Mouse (Mus musculus) neutrophil, adult 5-6 weeks (primary cell): ENCODE data around the gene Abcg2. TPM values are rescaled to one million over a fixed set of nuclear protein-coding genes. Genes with fewer than 3 reads are reported as not detected.

ENCODE experiments used
- ATAC-seq: fragments of 151-379, 151-347 bp; 2 replicates; pipeline ENCODE4 v1.8.0; 2017; ENCODE audit warnings: mild to moderate bottlenecking, moderate TSS enrichment; ENCODE audit not compliant: insufficient number of reproducible peaks, poor library complexity, low FRiP score, severe bottlenecking; ENCODE audit errors: extremely low read depth
- total RNA-seq: library from RNA; stranded (forward); fragments of 200-1000 nt; gene quantifications from 2 replicates; pipeline ENCODE4 v1.2.3, GENCODE M21; 2017

Abcg2 gene
- total RNA-seq, 1 experiment from 2014 or later, result 3.1 TPM

GRCm38 (mm10) chr6:58733851-58734250 is 149.5 kb downstream of the Abcg2 start:
- ATAC-seq, result no peak

GRCm38 (mm10) chr6:58735090-58735489 is 150.8 kb downstream of the Abcg2 start:
- no peak for ATAC-seq

Other genes starting within 250 kb of the Abcg2 start
- not detected in 2 replicates for gene Vmn1r30, start 141.1 kb upstream of the Abcg2 start, total RNA-seq
- gene Vmn1r31, start 109.2 kb upstream of the Abcg2 start, total RNA-seq, result not detected in 2 replicates
- 52.1 and 69.9 TPM in 2 replicates for gene Herc3, start 246.9 kb downstream of the Abcg2 start, total RNA-seq